Mouse (Mus musculus) cerebellum, postnatal 36 days (tissue): ENCODE results near the gene Rbfox2.

ENCODE experiments used
- DNase-seq, 2 experiments: peaks; one replicate each; pipeline ENCODE4 v3.0.0; 2021 to 2022; ENCODE audit warnings: mixed read lengths in 2 of 2

Rbfox2 gene

GRCm38 (mm10) chr15:77174018-77174417 is 132.8 kb downstream of the Rbfox2 start:
- DNase-seq: no peak

GRCm38 (mm10) chr15:77172414-77172813 is 134.4 kb downstream of the Rbfox2 start:
- DNase-seq: no peak

GRCm38 (mm10) chr15:77168781-77169180 is 138.0 kb downstream of the Rbfox2 start:
- no peak for DNase-seq

- DNase-seq: no peak
These were observed 140.5 kb downstream of the Rbfox2 start for GRCm38 (mm10) chr15:77166225-77166732.

- DNase-seq: no peak
These were observed 143.5 kb downstream of the Rbfox2 start for GRCm38 (mm10) chr15:77163336-77163735.

GRCm38 (mm10) chr15:77162931-77163330 is 143.9 kb downstream of the Rbfox2 start:
- no peak for DNase-seq

GRCm38 (mm10) chr15:77161382-77161781 is 145.4 kb downstream of the Rbfox2 start:
- no peak for DNase-seq

- no peak for DNase-seq
These were observed 146.0 kb downstream of the Rbfox2 start for GRCm38 (mm10) chr15:77160848-77161247.

GRCm38 (mm10) chr15:77156525-77156924 is 150.3 kb downstream of the Rbfox2 start:
- DNase-seq: peak; percentile 48 to 56

GRCm38 (mm10) chr15:77154248-77154785 is 152.5 kb downstream of the Rbfox2 start:
- no peak for DNase-seq

- peak; percentile 65 to 72 for DNase-seq
These were observed 153.2 kb downstream of the Rbfox2 start for GRCm38 (mm10) chr15:77153625-77154024.

- peak in 1 of 2 experiments; percentile 41 for DNase-seq
These were observed 153.7 kb downstream of the Rbfox2 start for GRCm38 (mm10) chr15:77153088-77153546.

GRCm38 (mm10) chr15:77152336-77153087 is 154.3 kb downstream of the Rbfox2 start:
- DNase-seq: peak; percentile 56 to 59

- peak in 1 of 2 experiments; percentile 21 for DNase-seq
These were observed 155.0 kb downstream of the Rbfox2 start for GRCm38 (mm10) chr15:77151816-77152215.

- DNase-seq: no peak
These were observed 155.6 kb downstream of the Rbfox2 start for GRCm38 (mm10) chr15:77151178-77151577.

- peak; percentile 40 to 42 for DNase-seq
These were observed 156.4 kb downstream of the Rbfox2 start for GRCm38 (mm10) chr15:77150424-77150841.

- DNase-seq: no peak
These were observed 156.8 kb downstream of the Rbfox2 start for GRCm38 (mm10) chr15:77150000-77150399.

- no peak for DNase-seq
These were observed 157.3 kb downstream of the Rbfox2 start for GRCm38 (mm10) chr15:77149551-77149950.

GRCm38 (mm10) chr15:77146942-77147341 is 159.9 kb downstream of the Rbfox2 start:
- DNase-seq: no peak

- no peak for DNase-seq
These were observed 161.8 kb downstream of the Rbfox2 start for GRCm38 (mm10) chr15:77144960-77145359.

- DNase-seq: no peak
These were observed 164.0 kb downstream of the Rbfox2 start for GRCm38 (mm10) chr15:77142787-77143186.

- no peak for DNase-seq
These were observed 164.5 kb downstream of the Rbfox2 start for GRCm38 (mm10) chr15:77142352-77142751.

GRCm38 (mm10) chr15:77141711-77142110 is 165.1 kb downstream of the Rbfox2 start:
- peak; percentile 48 to 50 for DNase-seq

- DNase-seq: no peak
These were observed 168.5 kb downstream of the Rbfox2 start for GRCm38 (mm10) chr15:77138282-77138681.
